Mouse (Mus musculus) right cerebral cortex, postnatal 36 days (tissue): ENCODE data around the gene 2410015M20Rik.

Experiments used
- DNase-seq, 2 experiments: peaks; one replicate each; pipeline ENCODE4 v3.0.0; 2022; ENCODE audit warnings: low spot score in 2 of 2, mixed read lengths in 1 of 2

2410015M20Rik gene

GRCm38 (mm10) chr17:56572154-56572553 is 37.4 kb downstream of the 2410015M20Rik start:
- DNase-seq: no peak

DNA sequence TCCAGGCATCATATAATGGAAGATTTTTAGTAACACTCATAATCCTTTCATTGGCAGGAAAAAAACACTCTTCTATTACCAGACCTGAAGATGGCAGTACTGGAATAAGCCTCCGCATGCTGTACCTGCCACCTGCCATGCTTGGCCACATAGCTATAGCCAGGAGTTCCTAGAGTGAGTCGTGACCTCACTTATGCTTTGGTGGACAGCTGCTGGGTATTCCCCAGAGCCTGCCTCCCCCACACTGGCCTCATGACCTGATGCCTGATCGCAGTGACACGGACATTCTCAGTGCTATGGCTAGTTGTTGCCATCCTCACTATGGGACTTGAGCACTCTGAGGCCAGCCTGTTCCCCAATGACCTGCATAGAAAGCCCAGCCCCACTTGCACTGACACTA is 39.3 kb downstream of the 2410015M20Rik start:
- no peak for DNase-seq

- no peak for DNase-seq
These were observed 42.2 kb downstream of the 2410015M20Rik start for GRCm38 (mm10) chr17:56567370-56567769.

DNA sequence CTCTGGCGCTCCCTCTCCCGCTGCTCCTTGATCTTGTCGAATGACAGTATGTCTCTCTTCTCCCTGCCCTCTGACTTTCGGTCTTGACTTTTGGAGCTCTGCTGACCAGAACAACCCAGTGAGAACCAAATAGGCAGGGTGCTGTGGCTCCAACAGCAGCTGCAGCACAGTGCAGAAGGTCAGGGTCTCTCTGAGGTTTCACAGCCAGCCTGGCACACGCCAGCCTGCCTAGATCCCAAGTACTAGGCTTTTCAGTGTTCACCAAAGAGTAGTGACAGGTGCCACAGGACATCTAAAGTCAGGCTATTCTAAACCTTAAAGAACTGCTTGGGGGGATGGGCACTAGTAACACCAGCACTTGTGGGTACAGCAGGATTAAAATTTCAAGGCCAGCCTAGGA is 42.7 kb downstream of the 2410015M20Rik start:
- DNase-seq: no peak

- DNase-seq: no peak
These were observed 43.3 kb downstream of the 2410015M20Rik start for GRCm38 (mm10) chr17:56566293-56566692.

- DNase-seq: no peak
These were observed 47.7 kb downstream of the 2410015M20Rik start for GRCm38 (mm10) chr17:56561866-56562265.

GRCm38 (mm10) chr17:56560131-56560530 is 49.4 kb downstream of the 2410015M20Rik start:
- no peak for DNase-seq

DNA sequence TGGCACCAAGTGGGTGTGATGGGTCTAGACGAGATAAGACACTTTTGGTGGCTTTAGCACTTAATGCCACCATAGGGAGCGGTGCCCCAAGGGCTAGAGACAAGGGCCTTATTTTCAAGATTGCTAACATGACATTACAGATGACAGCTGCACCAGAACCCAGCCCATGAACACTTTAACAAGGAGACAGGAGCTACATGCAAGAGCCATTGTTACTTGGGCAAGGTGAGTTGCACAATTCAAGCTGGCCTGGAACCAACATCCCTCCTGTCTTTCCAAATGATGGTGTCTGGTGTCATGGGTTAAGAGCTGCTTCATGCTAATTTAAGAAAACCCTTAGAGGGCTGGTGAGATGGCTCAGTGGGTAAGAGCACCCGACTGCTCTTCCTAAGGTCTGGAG is 50.2 kb downstream of the 2410015M20Rik start:
- DNase-seq: no peak

DNA sequence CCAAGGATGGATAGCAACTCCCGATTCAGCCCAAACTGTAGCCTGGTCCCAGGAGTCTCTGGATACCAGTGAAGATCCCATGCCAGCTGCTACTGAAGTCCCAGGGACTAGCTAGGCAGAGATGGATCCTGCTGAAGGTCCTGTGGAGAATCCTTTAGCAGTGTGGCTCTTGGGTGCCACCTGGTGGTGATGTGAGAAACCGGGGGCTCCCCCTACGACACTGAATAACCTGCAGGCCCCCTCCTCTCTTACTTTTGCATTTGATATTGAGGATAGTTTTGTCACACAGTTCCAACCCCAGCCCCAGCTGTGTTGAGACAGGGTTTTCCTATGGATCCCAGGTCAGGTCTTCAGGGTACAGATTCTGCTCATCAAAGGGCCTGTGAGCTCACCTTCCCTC is 51.1 kb downstream of the 2410015M20Rik start:
- peak; percentile 40 to 43 for DNase-seq
